Mouse (Mus musculus): Measurements from ENCODE around the gene Ubtd2. TPM values are rescaled to one million over a fixed set of nuclear protein-coding genes. Genes with fewer than 3 reads are reported as not detected.

Gene Ubtd2
- total RNA-seq, 2 experiments from 2014 or later, result 2.6 to 6.5 TPM

DNA sequence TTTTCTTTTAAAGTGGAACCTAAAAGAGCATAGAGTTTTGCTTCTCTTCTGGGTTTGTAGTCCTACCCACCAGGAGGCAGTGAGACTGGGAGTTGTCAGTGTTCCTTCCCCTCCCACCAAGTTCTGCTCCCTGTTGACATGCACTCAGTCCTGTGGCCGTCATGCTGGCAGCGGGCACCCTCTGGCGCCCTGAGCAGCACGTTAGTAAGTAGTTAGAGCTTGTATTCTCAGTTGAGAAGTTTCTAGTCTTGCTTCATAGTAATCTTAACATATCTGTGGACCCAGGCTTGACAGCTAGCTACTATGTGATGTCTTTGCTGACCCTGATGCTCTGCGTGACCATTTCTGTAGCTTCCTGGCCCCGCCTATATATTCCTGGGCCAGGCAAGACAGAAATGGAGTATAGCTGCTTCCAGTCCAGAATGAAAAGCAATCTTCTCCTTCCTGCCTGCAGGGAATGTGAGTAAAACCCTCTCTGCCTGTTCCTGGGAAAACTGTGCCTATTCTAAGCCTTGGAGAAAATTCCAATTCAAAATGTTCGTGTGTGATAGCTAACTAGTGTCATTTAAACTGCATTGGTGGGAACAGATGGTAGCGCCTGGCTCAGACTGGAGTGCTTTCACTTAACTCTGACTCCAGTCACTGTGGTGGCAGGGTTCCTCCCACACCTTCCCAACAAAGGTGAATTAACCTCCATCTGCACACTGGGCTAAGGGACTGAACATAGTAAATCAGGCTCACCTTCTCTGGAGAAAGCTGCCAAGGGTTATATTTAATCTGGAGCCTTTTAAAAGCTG, 61.9 kb downstream of the Ubtd2 start:
- no peak for ATAC-seq (replicated peaks; ENCODE audit: poor library complexity)

DNA sequence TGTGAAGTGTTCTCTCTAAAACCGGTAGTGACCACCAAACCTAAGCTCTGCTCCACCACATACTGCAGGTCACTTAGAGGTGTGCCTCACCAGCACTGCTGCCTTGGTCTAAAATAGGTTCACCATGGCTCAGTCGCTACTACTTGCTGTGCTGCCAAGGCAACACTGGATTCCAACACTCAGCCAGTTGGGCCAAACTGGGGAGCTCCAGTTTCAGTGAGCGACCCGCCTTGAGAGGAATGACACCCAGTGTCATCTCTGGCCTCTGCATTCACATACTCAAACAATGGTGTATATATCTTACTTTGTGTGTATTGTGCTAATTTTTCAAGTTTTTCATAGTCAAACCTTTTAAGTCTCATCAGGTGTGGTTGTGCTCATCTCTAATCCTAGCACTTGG, 63.6 kb downstream of the Ubtd2 start:
- ATAC-seq (replicated peaks; ENCODE audit: poor library complexity), result no peak

DNA sequence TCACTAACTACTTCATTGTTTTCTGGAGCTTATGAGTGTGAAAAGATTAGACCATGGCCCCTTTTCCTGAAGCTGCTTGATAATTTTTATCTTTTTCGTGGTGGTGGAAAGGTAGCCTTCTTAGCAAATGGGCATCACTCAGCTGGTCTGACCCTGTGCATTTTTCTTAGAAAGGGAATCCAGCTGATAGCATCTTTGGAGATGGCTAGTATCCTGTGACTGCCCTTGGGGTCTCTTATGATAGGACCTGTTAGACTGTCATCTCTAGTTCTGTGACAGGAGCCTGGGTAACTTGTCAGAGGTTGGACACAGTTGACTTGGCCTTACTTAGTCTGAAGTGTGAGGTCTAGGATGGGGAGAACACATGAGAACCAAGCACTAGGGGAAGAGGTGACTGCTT, 64.2 kb downstream of the Ubtd2 start:
- no peak for ATAC-seq (replicated peaks; ENCODE audit: poor library complexity)

DNA sequence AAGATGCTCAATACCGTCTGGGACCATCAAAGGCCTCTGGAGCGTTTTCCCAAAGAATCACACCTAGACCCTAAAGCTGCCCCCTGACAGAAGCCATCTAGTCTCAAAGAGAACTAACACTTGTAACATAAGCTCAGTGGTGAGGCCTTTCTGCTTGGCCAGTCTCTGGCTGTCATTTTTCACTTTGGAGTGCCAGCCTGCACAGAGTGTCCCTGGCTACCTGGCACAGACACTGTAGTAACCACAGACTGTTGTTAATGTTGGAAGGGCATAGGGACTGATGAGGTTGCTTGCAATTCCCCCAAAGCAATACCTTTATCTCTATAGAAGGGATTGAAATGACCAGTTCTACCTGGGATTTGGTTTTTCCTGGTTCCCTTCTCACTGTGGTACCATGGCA, 66.1 kb downstream of the Ubtd2 start:
- no peak for ATAC-seq (replicated peaks; ENCODE audit: poor library complexity)

DNA sequence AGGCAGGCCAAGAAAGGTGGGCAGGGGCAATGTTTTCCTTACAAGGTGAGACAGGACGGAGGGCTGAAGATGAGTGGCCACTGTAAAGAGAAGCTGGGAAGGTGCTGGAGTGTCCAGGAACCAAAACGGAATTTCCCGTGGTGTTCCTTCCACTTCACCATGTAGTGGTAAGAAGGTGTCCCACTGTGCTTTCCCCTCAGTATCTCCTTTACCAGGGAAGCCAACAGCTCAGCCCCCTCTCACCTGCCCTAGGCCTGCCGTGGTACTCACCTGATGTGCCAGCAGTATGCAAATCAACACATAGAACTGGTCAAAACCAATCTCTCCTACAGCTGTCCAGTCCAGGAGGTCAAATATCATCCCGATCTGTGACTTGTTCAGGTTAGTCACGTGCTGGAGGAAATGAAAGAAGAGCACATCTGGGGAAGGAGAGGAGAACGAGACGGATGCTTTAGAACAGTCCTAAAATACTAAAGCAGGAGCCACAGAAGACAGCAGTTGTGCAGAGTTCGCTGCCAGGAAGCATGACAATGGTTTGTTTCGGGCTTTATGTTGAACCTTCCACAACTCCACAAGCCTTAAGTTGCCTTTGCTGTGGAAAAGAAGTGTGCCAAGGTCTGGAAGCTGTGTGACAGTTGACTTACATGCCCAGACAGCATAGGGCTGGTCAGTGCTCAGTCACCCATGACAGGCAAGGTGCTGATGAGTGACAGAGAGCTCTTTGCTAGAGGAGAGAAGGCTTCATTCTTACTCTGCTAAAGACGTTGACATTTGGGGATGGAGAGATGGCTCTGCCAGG, 69.2 kb downstream of the Ubtd2 start:
- no peak for ATAC-seq (replicated peaks; ENCODE audit: poor library complexity)

DNA sequence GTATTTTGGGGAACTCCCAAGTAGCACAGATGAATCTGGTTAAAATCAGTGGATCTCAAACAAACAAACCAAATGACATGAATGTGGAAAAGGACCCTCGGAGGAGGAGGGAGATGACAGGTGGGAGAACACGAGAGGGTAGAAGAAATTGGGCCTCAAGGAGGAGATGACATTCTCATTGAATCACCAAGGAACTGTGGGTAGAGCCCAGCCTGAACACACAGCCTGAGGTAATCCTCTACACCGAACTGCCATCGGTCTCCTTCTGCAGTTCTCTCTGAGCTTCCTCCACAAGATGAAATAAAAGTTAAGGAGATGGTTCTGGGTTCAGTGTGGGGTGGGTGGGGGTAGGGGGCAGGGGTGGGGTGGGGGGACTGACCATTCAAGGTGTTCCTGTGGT, 71.8 kb downstream of the Ubtd2 start:
- ATAC-seq (replicated peaks; ENCODE audit: poor library complexity), result no peak

DNA sequence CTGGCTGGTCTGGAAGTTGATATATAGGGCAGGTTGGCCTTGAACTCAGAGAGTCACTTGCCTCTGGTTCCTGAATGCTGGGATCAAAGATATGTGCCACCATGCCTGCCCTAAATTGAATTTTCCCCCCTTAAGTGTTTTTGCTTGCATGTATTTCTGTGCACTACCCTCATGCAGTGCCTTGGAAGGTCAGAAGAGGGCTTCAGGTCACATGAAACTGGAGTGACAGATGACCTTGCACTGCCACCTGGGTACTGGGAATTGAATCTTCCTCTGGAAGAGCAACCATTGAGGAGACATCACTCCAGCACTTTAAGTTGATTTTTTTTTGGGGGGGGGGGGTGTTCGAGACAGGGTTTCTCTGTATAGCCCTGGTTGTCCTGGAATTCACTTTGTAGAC, 75.0 kb downstream of the Ubtd2 start:
- ATAC-seq (replicated peaks; ENCODE audit: poor library complexity), result 0 out of 2 replicates have a peak, but pooled peaks have one; percentile 27

DNA sequence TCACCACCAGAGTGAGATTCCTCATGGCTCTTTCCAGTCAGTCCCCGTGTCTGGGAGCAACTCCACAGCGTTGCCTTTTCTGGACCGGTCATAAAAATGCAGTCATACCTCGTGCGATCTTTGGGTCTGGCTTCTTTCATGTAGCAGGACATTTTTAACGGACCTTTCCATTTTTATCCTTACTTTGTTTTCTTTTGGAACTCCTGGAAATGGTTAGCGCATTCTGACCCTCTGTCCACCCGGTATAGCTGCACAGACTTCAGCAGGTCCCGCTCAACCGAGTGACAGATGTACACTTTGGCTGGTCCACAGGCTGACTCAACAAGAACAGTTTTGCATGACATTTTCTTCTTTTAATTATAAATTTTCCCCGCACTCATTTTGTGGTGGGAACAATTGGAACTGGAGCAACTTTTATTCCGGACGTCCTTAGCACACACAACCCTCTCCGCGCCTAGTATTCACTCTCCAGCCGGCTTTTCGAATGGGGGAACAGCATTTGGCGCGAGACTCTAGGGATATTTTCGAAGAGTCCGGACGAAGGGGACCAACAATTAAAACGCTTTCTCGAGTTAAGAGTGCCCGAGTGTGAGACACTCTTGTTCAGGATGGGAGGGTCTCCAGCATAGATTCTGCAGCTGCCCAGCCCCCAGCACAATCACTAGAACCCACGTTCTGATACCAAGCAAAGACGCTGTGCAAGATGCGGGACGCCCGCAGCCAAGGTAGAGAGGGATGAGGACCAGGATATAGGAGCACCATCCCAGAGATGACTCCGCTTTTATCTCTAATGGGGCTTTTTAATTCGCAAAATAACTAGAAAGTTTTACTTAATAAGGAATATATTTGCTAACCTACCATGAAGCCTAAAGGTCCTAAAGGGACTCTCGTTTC, 76.9 kb downstream of the Ubtd2 start, which contains the start of gene Efcab9:
TSS of gene Efcab9 (minus strand) at position 211 of the 894 bp plus-strand sequence.
- ATAC-seq (replicated peaks; ENCODE audit: poor library complexity), result no peak

DNA sequence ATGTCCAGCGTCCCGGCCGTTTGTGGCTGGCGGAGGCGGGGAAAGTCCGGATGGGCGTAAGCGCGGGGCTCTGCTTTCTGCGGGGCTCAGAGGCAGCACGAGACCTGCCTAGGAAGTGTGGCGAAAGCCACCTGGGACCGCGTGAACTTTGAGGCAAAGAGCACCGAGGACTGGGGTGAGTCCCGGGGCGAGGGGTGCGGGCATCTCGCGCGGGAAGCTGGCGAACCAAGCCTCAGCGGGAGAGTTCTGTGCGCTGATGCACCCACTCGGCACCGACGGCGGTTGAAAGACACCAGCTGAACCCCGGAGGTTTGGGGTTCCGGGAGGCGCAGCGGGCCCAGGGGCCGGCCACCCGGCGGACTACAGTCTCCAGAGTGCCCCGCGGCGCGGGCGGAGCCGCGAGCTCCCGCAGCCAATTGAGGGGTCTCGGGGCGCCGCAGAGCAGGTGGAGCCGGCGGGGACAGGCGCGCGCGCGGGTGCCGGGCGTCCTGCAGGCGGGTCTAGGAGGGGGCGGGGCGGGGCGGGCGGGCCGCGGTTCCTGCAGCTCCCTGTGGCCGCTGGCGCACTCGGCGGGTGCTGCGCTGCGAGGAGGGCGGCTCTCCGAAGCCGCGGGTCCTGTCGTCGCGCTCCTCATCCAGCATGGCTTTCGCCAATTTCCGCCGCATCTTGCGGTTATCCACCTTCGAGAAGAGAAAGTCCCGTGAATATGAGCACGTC, 77.8 kb downstream of the Ubtd2 start, which contains the start of gene Stk10:
TSS of gene Stk10 (plus strand) at position 541 of the 717 bp plus-strand sequence.
- ATAC-seq (replicated peaks; ENCODE audit: poor library complexity), result peak; percentile 75

DNA sequence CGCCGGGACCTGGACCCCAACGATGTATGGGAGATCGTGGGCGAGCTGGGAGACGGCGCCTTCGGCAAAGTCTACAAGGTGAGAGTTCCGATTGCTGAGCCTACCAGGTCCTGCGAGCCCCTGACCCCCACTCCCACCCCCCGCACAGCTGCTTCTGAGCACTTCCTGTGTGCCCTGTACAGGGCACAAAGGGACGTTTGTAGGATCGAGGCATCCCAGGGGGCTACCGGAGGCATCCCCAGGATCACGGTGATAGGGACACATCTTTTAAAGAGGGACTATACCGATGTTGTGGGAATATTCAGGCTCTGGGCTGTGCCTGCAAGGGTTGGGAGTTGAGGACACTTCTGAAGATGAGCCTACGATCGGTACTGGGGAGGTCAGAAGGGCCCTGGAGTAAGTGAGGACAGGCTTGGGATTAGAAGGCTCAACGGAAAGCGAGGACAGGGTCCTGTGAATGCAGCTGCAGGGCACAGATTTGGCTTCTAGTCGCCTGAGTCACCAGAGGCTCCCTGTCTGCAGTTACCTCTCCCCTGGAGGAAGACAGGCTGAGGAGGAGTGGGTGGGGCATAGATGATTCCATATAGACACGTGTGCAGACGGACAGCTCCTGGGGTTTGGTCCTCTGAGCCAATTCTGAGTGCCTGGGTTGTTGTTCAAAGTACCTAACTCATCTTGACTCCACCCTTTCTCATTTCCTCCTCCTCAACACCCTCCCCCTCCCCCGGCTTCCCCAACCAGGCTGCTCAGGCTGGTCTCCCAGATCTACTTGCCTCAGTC, 78.5 kb downstream of the Ubtd2 start:
- peak; percentile 55 for ATAC-seq (replicated peaks; ENCODE audit: poor library complexity)

DNA sequence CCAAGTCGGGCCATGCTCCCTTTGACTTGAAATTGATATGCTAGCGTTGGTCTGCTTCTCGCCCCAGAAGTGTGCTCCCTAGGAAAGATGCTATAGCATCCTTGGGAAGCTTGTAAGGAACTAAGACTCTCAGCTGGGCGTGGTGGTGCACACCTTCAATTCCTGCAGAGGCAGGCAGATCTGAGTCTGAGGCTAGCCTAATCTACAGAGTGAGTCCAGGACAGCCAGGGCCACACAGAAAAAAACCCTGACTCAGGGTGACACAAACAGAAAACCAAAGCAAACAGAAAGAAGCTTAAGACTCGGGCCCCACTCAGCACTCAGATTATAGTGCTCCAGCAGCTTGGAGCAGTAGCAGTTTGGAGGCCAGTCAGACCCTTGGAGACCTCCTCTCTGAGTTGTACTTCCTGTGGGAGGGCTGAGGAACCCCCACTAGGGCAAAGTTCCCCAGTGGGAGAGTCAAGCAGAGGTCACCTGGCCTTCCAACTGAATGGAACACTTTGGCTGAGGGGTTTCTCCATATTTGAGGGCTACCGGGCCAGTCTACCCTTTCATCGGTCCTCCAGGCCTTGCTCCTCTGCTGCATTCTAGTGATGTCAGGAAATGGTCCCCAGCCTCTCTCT, 79.4 kb downstream of the Ubtd2 start:
- no peak for ATAC-seq (replicated peaks; ENCODE audit: poor library complexity)

DNA sequence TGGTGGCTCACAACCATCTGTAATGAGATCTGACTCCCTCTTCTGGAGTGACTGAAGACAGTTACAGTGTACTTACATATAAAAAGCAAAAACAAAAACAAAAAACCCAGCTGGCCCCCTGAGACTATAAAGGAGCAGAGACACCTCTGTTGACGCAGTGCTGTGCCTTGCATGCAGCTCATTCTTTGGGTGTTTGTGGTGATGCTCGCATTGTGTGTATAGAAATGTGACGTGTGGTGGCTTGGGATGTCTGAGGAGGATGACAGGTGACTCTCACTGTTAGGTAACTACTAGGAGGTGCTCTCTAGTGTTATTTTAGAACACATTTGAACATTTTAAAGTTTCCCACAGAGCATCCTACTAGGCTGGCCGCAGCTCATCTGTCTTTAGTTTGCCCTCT, 80.5 kb downstream of the Ubtd2 start:
- ATAC-seq (replicated peaks; ENCODE audit: poor library complexity), result no peak

DNA sequence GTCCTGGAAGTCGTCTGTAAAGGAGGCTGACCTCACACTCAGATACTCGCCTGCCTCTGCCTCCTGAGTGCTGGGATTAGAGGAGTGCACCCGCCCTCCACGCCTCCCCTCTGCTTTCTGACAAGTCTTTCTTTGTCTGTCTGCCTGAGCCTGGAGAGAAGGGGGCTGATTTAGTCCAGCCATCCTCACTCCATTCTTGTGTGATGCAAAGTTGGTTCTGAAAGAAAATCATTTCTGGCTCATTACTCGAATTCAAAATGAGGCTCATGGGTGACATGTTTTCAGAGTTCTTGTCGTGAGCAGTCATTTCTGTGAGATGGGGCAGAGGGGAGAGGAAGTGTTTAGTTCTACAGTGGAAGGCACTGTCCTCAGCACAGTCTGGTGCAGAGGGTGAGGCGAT, 81.8 kb downstream of the Ubtd2 start:
- no peak for ATAC-seq (replicated peaks; ENCODE audit: poor library complexity)

DNA sequence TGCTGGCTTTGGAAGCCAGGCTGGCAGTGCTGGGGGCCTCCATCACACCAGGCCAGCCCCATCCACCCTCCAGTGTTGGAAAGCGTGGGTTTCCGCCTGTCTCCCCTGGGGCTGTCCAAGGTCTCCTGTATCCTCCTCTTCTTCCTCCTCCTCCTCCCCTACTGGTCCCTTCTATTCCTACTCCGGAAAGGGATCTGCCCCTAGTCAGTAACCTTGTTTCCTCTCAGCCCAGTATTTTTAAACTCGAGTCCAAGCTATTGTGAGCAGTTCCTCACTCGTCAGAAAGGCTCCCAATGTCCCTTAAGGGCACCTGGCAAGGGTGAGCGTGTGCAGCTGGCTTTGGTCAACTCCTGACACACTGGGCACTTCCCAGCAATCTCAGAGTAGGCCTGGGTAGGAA, 83.3 kb downstream of the Ubtd2 start:
- no peak for ATAC-seq (replicated peaks; ENCODE audit: poor library complexity)

DNA sequence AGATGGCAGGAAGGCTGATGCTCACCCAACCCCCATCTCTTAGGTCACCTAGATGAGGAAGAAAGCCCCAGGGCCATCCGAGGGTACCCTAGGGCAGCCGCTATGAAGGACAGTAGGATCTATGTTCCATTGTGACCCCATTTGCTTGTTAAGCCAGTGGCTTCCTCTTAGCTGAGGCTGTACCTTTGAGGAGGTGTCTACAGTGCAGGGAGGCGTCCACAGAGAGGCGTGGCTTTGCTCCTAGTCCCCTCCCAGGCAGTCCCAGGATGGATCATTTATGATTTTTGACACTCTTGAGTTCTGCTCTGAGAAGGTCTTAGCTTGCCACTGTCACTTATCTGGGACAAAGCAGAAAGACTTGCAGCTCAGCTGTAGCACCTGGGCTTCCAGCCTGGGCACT, 83.7 kb downstream of the Ubtd2 start:
- no peak for ATAC-seq (replicated peaks; ENCODE audit: poor library complexity)

DNA sequence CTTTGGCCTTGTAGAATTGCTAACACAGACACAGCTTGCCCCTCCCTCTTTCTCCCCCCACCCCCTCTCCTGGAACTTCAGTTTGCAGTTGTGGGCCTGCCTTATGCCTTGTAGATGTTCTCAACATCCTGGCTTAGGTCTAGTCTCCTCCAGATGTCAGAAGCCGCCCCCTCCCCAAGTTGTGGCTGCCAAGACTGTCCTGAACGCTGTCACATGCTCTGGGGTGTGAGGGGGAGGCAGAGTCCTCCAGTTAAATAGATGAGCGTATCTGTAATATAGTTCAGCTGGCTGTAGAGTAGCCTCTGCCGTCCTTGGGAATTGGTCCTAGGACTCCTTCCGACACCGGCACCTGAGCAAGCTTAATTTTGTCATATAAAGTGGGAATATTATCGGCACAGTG, 84.5 kb downstream of the Ubtd2 start:
- ATAC-seq (replicated peaks; ENCODE audit: poor library complexity), result no peak

DNA sequence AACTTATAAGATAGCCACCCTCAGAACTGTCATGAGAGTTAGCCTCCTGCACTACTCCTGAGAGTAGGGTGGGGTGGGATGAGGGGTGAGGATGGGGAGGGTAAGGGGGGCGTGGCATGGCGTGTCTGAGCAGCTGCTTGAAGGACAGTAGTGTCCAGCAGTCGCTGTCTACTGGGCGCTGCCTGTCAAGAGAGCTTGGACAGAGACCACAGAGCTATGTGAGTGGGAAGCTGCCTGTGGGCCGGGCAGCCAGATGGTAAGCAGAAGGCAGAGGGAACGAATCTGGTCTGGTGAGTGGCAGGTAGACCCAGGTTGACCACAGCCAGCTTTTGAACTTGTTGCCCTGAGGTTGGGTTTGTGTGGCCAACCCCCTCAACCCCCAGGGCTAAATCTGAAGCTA, 85.3 kb downstream of the Ubtd2 start:
- ATAC-seq (replicated peaks; ENCODE audit: poor library complexity), result no peak

DNA sequence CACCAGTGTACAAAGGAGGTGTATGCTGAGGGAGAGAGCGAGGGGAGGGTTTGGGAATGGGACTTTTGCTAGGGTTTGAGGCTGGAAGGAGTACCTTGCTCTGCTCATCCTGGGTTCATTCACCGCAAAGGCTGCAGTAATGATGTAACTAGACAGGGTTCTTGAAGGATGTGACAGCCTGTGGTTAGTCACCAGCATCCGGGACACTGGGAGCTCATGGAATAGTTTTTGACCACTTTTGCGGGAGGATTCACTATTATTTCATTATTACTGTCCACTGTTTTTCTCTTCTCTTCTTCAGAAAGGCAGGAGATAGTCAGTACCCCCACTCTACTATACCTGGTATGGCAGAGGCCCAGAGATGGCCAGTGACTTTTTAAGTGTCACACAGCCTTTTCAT, 87.0 kb downstream of the Ubtd2 start:
- peak; percentile 31 for ATAC-seq (replicated peaks; ENCODE audit: poor library complexity)

Measured in megakaryocyte progenitor cell, adult 5-6 weeks (primary cell).